Mouse (Mus musculus) olfactory bulb, adult 2 months (tissue): Measurements from ENCODE around the gene Myh2. TPM values are rescaled to one million over a fixed set of nuclear protein-coding genes. Genes with fewer than 3 reads are reported as not detected.
A peak's percentile ranks its signal among the peaks of the same experiment; 100 is the strongest.

Experiments
- H3K27ac ChIP-seq: fragments of 200-500 bp; 2 replicates; pipeline ENCODE4 v1.5.1; 2012; ENCODE audit warnings: low read depth, low read length; ENCODE audit not compliant: insufficient read depth
- H3K4me1 ChIP-seq: fragments of 200-500 bp; 2 replicates; pipeline ENCODE4 v1.6.1; 2012; ENCODE audit warnings: low read length; ENCODE audit not compliant: control insufficient read depth, insufficient read depth
- H3K4me3 ChIP-seq: fragments of 200-500 bp; 2 replicates; pipeline ENCODE4 v1.5.1; 2012; ENCODE audit warnings: mild to moderate bottlenecking, low read depth, low read length, moderate library complexity; ENCODE audit not compliant: insufficient read depth
- CTCF ChIP-seq: fragments of 200-500 bp; IDR thresholded peaks from 2 replicates; pipeline ENCODE4 v1.5.1; 2012; ENCODE audit warnings: low read depth, mild to moderate bottlenecking, low read length, moderate library complexity; ENCODE audit not compliant: insufficient read depth
- POLR2A ChIP-seq: fragments of 200-500 bp; IDR thresholded peaks from 2 replicates; pipeline ENCODE4 v1.6.1; 2012; ENCODE audit warnings: mild to moderate bottlenecking, low read depth, low read length, moderate library complexity; ENCODE audit not compliant: insufficient read depth
- WGBS: fragments of 180-500 bp; shearing (Covaris S2); methylation state at CpG from one replicate; pipeline ENCODE4 v1.1.7; 2018; 5-methylcytosine and 5-hydroxymethylcytosine counted together
- polyA plus RNA-seq: library from polyadenylated mRNA; stranded (reverse); fragments of >200 nt; gene quantifications from 2 replicates; pipeline ENCODE4 v1.2.4, GENCODE M21; 2012; ENCODE audit warnings: low replicate concordance; ENCODE audit not compliant: missing spikeins, insufficient read depth, insufficient read length

Gene Myh2
- polyA plus RNA-seq, result not detected in 2 replicates

DNA sequence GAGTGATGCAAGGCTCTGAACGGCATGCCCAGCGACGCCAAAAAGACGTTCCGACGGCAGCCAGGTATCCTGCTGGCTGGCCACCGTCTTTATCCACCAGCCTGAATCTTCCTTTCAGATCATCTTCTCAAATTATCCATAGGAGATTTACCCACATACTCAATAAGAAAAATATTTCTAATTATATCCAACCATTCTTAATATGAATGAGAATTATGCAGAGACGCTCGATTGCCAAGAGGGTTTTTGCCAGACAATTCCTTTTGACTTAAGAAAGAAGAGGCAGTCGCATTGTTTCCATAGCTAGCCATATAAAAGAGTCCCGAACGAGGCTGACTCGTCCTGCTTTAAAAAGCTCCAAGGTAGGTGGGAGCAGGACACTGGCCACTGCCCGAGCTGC is at the start of gene Myh2:
TSS of gene Myh2 (plus strand) at position 301 of the 400 bp plus-strand sequence.
- H3K4me3 ChIP-seq, result no peak within 1 kb of the TSS
- WGBS, result 72% methylated on average over 14 of the region's 14 CpGs
- no peaks in the 10 kb centered on the region; the same call in 1 of the 2 replicates for H3K4me1 ChIP-seq

DNA sequence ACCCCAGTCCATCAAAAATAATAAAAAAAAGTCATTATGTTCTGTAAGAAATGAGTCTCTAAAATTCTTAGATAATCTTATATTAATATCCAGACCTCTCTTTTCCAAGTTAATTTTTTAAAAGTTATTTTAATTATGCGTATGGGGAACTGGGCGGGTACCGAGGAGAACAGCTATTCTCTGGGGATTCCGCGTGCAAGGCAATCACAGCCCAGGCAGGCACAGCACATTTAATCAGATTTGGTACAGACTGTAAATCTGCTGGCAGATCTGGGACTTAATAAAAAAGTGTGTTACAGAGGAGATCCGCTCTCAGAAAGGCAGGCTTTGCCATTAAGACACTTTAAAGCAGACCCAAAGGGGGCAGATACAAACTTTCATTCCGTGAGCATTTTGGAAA is 45.9 kb upstream of the Myh2 start:
- Histone ChIP-seq H3K4me3 (no peak overlapping the region), H3K27ac (no peak overlapping the region), H3K4me1 (no peaks in the 10 kb centered on the region)
- TF ChIP-seq POLR2A, result no peak
- TF ChIP-seq CTCF, result no peak
- 79% methylated on average over 7 of the region's 7 CpGs for WGBS

More for the DNA sequence above, at the start of gene Myh2:
- TF ChIP-seq POLR2A (no peak), CTCF (no peak)
- no peak within 1 kb of the TSS for H3K27ac ChIP-seq

DNA sequence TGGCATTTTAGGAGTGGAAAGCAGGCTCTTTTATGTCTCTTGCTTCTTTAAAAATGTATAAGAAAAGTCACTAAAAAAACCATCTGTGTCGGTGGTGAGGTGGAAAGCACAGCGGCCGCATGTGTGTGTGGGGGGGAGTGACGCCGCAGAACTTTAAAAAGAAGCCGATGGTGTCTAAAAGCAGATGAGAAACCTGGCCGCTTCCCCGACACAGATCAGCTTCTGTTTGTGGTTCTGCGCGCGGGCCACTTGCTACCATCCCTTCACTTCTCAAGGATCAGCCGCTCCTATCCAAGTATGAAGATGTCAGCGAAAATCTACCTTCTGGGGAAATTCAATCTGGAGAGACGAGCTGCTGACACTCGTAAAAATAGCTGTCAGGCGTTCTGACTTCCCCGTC is 45.5 kb upstream of the Myh2 start:
- 86% methylated on average over 17 of the region's 17 CpGs for WGBS
- H3K27ac ChIP-seq, result no peak overlapping the region

DNA sequence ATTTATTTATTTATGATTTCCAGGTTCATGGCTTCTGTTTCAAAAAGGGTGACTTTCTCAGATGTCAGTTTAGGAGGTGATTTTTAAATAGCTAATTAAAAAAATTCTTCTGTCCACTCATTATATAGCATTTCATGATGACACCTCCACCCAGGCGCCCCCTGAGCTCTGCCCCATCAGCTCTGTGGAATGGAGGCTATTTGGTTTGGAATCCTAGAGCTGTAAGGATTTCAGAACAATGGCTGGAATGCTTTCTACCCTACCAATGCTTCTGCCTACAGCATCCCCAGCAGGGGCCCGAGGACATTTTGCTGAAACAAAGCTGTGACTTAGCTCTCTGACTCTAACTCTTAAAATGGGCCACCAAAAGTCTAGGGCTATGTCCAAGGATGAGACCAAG is 37.3 kb upstream of the Myh2 start:
- 76% methylated on average over 2 of the region's 2 CpGs for WGBS
- no peak overlapping the region for H3K27ac ChIP-seq
- no peak overlapping the region for H3K4me3 ChIP-seq
- TF ChIP-seq POLR2A (no peak), CTCF (no peak)
- H3K4me1 ChIP-seq, result no peaks in the 10 kb centered on the region

More for the DNA sequence above, 45.5 kb upstream of the Myh2 start:
- no peaks in the 10 kb centered on the region for H3K4me1 ChIP-seq
- TF ChIP-seq POLR2A (no peak), CTCF (0 out of 2 replicates have a peak, but pooled peaks have one; percentile 8)
- no peak overlapping the region for H3K4me3 ChIP-seq

GRCm38 (mm10) chr11:67134654-67135053 is 36.2 kb upstream of the Myh2 start:
- no peak overlapping the region for H3K27ac ChIP-seq
- TF ChIP-seq POLR2A, result no peak
- no peak for TF ChIP-seq CTCF
- no peak overlapping the region for H3K4me3 ChIP-seq
- H3K4me1 ChIP-seq, result no peaks in the 10 kb centered on the region
- 86% methylated on average over 6 of the region's 6 CpGs for WGBS

GRCm38 (mm10) chr11:67135532-67135931 is 35.3 kb upstream of the Myh2 start:
- WGBS, result 95% methylated on average over 2 of the region's 2 CpGs
- H3K27ac ChIP-seq, result no peak overlapping the region
- H3K4me3 ChIP-seq, result no peak overlapping the region
- no peaks in the 10 kb centered on the region for H3K4me1 ChIP-seq
- TF ChIP-seq POLR2A (no peak), CTCF (no peak)

DNA sequence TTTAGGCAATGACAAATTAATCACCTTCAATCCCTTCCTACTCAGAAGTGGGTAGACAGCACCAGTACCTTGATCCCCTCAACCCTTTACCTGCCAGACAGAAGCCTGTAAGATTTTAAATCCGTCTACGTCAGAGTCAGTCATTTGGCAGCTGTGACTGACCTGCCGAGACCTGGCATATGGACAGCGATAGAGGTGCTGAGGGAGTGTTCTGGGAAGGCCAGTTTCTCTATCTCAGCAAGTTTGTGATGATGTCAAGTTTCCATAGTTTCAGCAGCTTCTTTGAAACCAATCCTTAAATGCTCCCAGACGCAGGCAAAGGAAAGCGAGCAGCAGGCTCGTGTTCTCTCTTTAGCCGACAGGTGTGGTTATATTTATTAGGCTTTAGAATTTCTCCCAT is 31.3 kb upstream of the Myh2 start:
- no peak overlapping the region for H3K27ac ChIP-seq
- no peak overlapping the region for H3K4me3 ChIP-seq
- TF ChIP-seq POLR2A, result no peak
- no peak for TF ChIP-seq CTCF
- no peaks in the 10 kb centered on the region for H3K4me1 ChIP-seq
- WGBS, result 90% methylated on average over 8 of the region's 8 CpGs

- H3K27ac ChIP-seq, result no peak overlapping the region
- no peak overlapping the region for H3K4me3 ChIP-seq
- WGBS, result 85% methylated on average over 5 of the region's 5 CpGs
- no peaks in the 10 kb centered on the region for H3K4me1 ChIP-seq
- TF ChIP-seq POLR2A, result no peak
- TF ChIP-seq CTCF, result no peak
Observed at GRCm38 (mm10) chr11:67140175-67140574, 30.7 kb upstream of the Myh2 start.

GRCm38 (mm10) chr11:67141031-67141430 is 29.8 kb upstream of the Myh2 start:
- WGBS, result 87% methylated on average over 6 of the region's 6 CpGs
- no peak overlapping the region for H3K27ac ChIP-seq
- no peak for TF ChIP-seq CTCF
- TF ChIP-seq POLR2A, result no peak
- no peak overlapping the region for H3K4me3 ChIP-seq
- H3K4me1 ChIP-seq, result no peaks in the 10 kb centered on the region

DNA sequence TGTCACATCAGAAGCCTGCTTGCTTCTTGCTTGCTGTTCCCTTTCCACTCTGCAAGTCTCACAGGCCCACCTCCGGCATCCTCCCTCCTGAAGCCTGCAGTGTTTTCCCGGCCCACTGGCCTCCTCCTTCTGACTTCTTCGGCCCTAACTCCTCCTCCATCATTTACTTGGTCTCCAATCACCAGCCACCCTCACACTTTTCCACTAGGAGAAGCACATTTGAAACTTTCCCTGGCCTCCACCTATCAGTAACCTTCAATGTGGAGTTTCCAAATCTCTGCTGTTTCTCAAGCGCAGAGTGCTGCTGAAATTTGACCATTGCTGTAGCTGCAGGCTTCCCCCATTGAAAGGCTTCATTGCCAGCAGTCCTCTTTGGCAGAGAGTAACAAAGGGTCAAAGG is 28.8 kb upstream of the Myh2 start:
- no peak overlapping the region for H3K27ac ChIP-seq
- TF ChIP-seq CTCF (no peak), POLR2A (no peak)
- H3K4me3 ChIP-seq, result no peak overlapping the region
- WGBS, result 68% methylated on average over 4 of the region's 4 CpGs
- no peaks in the 10 kb centered on the region for H3K4me1 ChIP-seq
